Mouse (Mus musculus) kidney, embryonic 14.5 days (tissue): ENCODE results near the gene Aars2. TPM values are rescaled to one million over a fixed set of nuclear protein-coding genes. Genes with fewer than 3 reads are reported as not detected.

Experiments
- ATAC-seq: fragments of 200-750 bp; cut with Nextera tagmentation; 2 replicates; pipeline ENCODE4 v1.8.0; 2017; ENCODE audit warnings: moderate number of reproducible peaks, mild to moderate bottlenecking, moderate TSS enrichment, moderate library complexity; ENCODE audit not compliant: low FRiP score, low TSS enrichment
- H3K27ac ChIP-seq: fragments of 300-500 bp; sonication (generic); 2 replicates; pipeline ENCODE4 v1.5.1; 2014; ENCODE audit warnings: low read depth, mild to moderate bottlenecking, low read length, moderate library complexity, mixed read lengths
- H3K27me3 ChIP-seq: fragments of 300-500 bp; sonication (generic); 2 replicates; pipeline ENCODE4 v1.6.1; 2014; ENCODE audit warnings: mild to moderate bottlenecking, low read length; ENCODE audit not compliant: control insufficient read depth, insufficient read depth
- H3K36me3 ChIP-seq: fragments of 300-500 bp; sonication (generic); 2 replicates; pipeline ENCODE4 v1.6.1; 2014; ENCODE audit warnings: low read length, mixed read lengths; ENCODE audit not compliant: control insufficient read depth, insufficient read depth
- H3K4me1 ChIP-seq: fragments of 300-500 bp; sonication (generic); 2 replicates; pipeline ENCODE4 v1.6.1; 2014; ENCODE audit warnings: low read length, mixed read lengths; ENCODE audit not compliant: control insufficient read depth, insufficient read depth
- H3K4me2 ChIP-seq: fragments of 300-500 bp; sonication (generic); replicated peaks from 2 replicates; pipeline ENCODE4 v1.6.1; 2014; ENCODE audit warnings: low read depth, mild to moderate bottlenecking, low read length
- H3K4me3 ChIP-seq: fragments of 300-500 bp; sonication (generic); 2 replicates; pipeline ENCODE4 v1.5.1; 2014; ENCODE audit warnings: mild to moderate bottlenecking, low read length
- H3K9ac ChIP-seq: fragments of 300-500 bp; sonication (generic); 2 replicates; pipeline ENCODE4 v1.6.1; 2014; ENCODE audit warnings: low read depth, mild to moderate bottlenecking, low read length, moderate library complexity
- H3K9me3 ChIP-seq: fragments of 300-500 bp; sonication (generic); 2 replicates; pipeline ENCODE4 v1.6.1; 2016; ENCODE audit warnings: low read length; ENCODE audit not compliant: control insufficient read depth
- WGBS: fragments of 180-500 bp; shearing (Covaris S2); extraction: QIAGEN DNeasy Blood & Tissue Kit; methylation state at CpG from one replicate; pipeline ENCODE4 v1.1.7; 2014; 5-methylcytosine and 5-hydroxymethylcytosine counted together
- polyA plus RNA-seq: library from polyadenylated mRNA; unstranded; fragments of >200 nt; fragmentation: Nextera tagmentation; extraction: Ambion mirVana; gene quantifications from 2 replicates; pipeline ENCODE4 v1.2.1, GENCODE M21; 2014

Aars2 gene
- polyA plus RNA-seq, 1 experiment from 2014 or later = 18.5 TPM

DNA sequence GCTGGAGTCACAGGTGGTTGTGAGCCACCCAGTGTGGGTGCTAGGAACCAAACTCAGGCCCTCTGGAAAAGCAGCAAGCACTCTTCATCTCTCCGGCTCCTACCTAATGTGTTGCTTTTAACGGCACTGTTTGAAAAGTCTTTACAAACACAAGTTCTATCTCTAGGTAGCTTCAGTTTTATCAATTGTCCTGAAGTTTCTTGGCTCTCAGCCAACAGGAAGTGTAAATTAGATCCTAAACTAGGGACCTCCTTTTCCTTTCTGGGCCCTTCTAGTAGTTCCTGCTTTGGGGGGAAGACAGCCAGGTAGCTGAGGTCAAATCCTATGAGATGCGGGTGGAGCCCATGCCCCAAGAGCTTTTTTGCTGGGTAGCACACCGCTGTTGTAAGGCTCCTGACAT lies 4.2 kb downstream of the Aars2 start:
- no peak overlapping the region for H3K4me3 ChIP-seq
- WGBS = 95% methylated on average over 4 of the region's 4 CpGs
- no peak overlapping the region for H3K4me2 ChIP-seq
- H3K4me1 ChIP-seq = no peaks in the 10 kb centered on the region
- H3K36me3 ChIP-seq = peaks cover 19% of the 10 kb centered on the region; the same call in 1 of the 2 replicates
- no peaks in the 10 kb centered on the region for H3K27me3 ChIP-seq
- H3K27ac ChIP-seq = no peak overlapping the region
- ATAC-seq = no peak
- no peaks in the 10 kb centered on the region for H3K9me3 ChIP-seq
- no peak overlapping the region for H3K9ac ChIP-seq

DNA sequence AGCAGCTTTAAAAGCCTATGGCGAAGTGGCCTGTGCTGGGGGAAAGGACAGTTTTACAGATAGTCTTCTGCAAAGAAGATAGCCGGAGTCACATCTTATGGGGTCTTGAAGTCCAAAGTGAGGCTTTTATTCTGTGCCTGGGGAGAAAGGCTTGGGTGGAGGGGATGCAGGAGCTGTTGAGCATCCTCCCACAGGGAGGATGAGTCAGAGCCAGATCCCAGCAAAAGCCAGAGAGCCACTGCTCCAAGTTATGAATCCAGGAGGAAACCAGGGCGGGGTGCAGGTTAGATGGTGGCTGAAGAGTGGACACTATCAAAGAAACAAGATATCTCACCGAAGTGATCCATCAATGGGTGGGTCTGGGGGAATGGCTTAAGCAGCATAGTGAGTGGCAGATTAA lies 5.1 kb downstream of the Aars2 start:
- Histone ChIP-seq H3K4me1 (no peaks in the 10 kb centered on the region), H3K9ac (no peak overlapping the region), H3K27ac (no peak overlapping the region), H3K27me3 (no peaks in the 10 kb centered on the region), H3K4me3 (no peak overlapping the region), H3K9me3 (no peaks in the 10 kb centered on the region), H3K36me3 (peaks cover 22% of the 10 kb centered on the region; the same call in 1 of the 2 replicates), H3K4me2 (no peak overlapping the region)
- 87% methylated on average over 4 of the region's 4 CpGs for WGBS
- ATAC-seq = no peak

DNA sequence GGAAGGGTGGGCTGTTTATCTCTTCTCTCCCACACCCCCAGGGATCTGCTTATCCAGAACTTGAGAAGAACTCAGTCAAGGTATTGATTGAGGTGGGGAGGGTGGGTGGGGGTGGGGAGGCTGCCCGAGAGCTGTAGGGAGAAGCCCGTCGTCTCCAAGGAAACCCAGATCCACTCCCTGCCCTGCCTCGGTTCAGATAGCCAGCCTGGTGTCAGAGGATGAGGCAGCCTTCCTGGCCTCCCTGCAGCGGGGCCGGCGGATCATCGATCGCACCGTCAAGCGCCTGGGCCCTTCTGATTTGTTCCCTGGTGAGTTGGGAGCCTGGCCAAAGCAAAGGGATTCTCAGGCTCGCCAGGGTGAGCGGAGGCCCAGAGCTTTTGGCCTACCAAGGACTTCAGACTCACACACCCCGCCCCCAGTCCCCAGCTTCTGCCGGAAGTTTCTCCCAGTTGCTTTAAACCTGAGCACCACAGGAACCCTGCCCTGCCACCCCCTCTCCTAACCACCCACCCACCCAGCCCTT lies 8.6 kb downstream of the Aars2 start:
- Histone ChIP-seq H3K36me3 (peaks cover 15% of the 10 kb centered on the region; the same call in 1 of the 2 replicates), H3K4me2 (no peak overlapping the region), H3K27me3 (no peaks in the 10 kb centered on the region), H3K4me3 (no peak overlapping the region), H3K4me1 (no peaks in the 10 kb centered on the region), H3K9me3 (no peaks in the 10 kb centered on the region), H3K9ac (no peak overlapping the region), H3K27ac (no peak overlapping the region)
- 63% methylated on average over 15 of the region's 15 CpGs for WGBS
- no peak for ATAC-seq

- no peaks in the 10 kb centered on the region for H3K9me3 ChIP-seq
- 84% methylated on average over 10 of the region's 10 CpGs for WGBS
- no peak overlapping the region for H3K27ac ChIP-seq
- H3K9ac ChIP-seq = no peak overlapping the region
- no peak overlapping the region for H3K4me3 ChIP-seq
- no peaks in the 10 kb centered on the region for H3K4me1 ChIP-seq
- H3K27me3 ChIP-seq = no peaks in the 10 kb centered on the region
- no peak overlapping the region for H3K4me2 ChIP-seq
- H3K36me3 ChIP-seq = peaks cover 12% of the 10 kb centered on the region; the same call in 1 of the 2 replicates
- no peak for ATAC-seq
Measured at GRCm38 (mm10) chr17:45515806-45516205, 9.2 kb downstream of the Aars2 start.

DNA sequence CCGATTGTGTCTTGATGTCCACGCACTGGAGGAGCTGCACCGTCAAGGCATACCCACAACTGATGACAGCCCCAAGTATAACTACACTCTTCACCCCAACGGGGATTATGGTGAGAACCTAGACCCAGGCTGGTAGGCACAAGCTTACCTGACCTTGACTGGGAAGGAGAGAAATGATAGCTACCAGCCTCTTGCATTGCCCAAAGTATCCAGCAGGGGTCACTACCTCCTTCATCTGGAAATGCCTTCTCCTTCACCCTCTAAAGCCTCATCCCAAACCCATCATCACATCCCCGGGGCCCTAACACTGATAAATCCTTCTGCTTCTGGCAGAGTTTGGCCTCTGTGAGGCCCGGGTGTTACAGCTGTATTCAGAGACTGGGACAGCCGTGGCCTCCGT lies 9.8 kb downstream of the Aars2 start:
- no peak overlapping the region for H3K9ac ChIP-seq
- H3K4me1 ChIP-seq = no peaks in the 10 kb centered on the region
- no peaks in the 10 kb centered on the region for H3K9me3 ChIP-seq
- ATAC-seq = no peak
- H3K4me2 ChIP-seq = no peak overlapping the region
- H3K4me3 ChIP-seq = no peak overlapping the region
- no peak overlapping the region for H3K27ac ChIP-seq
- H3K36me3 ChIP-seq = peaks cover 15% of the 10 kb centered on the region; the same call in 1 of the 2 replicates
- H3K27me3 ChIP-seq = no peaks in the 10 kb centered on the region
- 49% methylated on average over 8 of the region's 8 CpGs for WGBS

GRCm38 (mm10) chr17:45517135-45517534 lies 10.5 kb downstream of the Aars2 start:
- H3K27ac ChIP-seq = no peak overlapping the region
- 93% methylated on average over 21 of the region's 21 CpGs for WGBS
- H3K36me3 ChIP-seq = peaks cover 15% of the 10 kb centered on the region; the same call in 1 of the 2 replicates
- no peak overlapping the region for H3K4me3 ChIP-seq
- H3K9ac ChIP-seq = no peak overlapping the region
- no peaks in the 10 kb centered on the region for H3K9me3 ChIP-seq
- no peaks in the 10 kb centered on the region for H3K27me3 ChIP-seq
- no peak for ATAC-seq
- no peak overlapping the region for H3K4me2 ChIP-seq
- no peaks in the 10 kb centered on the region for H3K4me1 ChIP-seq

DNA sequence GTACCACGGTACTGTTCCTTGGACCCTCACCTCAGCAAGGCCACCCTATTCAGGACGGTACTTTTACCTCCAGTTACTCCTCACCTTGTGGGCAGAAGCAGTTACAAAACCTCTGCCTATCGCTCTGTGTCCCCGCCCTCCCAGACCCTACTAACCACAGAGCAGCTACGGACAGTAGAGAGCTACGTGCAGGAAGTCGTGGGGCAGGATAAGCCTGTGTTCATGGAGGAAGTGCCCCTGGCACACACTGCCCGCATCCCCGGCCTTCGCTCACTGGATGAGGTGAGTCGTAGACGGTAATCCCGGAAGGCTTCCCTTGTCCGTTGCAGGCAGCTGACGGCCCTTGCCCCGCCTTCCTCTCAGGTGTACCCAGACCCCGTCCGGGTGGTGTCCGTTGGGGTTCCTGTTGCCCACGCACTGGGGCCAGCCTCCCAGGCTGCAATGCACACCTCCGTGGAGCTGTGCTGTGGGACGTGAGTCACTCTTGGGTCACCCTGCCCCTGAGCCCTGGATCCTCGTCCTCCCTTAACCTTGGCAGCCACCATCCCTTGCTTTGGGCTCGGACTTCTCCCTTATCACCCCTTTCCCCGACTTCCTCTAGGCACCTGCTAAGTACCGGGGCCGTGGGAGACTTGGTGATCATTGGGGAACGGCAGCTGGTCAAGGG lies 11.0 kb downstream of the Aars2 start:
- Histone ChIP-seq H3K27ac (no peak overlapping the region), H3K9ac (no peak overlapping the region), H3K27me3 (no peaks in the 10 kb centered on the region), H3K36me3 (peaks cover 15% of the 10 kb centered on the region; the same call in 1 of the 2 replicates), H3K4me2 (no peak overlapping the region), H3K9me3 (no peaks in the 10 kb centered on the region), H3K4me1 (peaks cover 1% of the 10 kb centered on the region; the same call in 1 of the 2 replicates), H3K4me3 (no peak overlapping the region)
- no peak for ATAC-seq
- WGBS = 91% methylated on average over 28 of the region's 28 CpGs

- Histone ChIP-seq H3K27me3 (peaks cover 6% of the 10 kb centered on the region; the same call in 1 of the 2 replicates), H3K27ac (no peak overlapping the region), H3K4me3 (no peak overlapping the region), H3K9ac (no peak overlapping the region), H3K36me3 (peaks cover 15% of the 10 kb centered on the region; the same call in 1 of the 2 replicates), H3K4me1 (peaks cover 7% of the 10 kb centered on the region; the same call in 1 of the 2 replicates), H3K9me3 (no peaks in the 10 kb centered on the region), H3K4me2 (no peak overlapping the region)
- 67% methylated on average over 12 of the region's 12 CpGs for WGBS
- no peak for ATAC-seq
Measured at GRCm38 (mm10) chr17:45518766-45519475, 12.3 kb downstream of the Aars2 start.

GRCm38 (mm10) chr17:45520136-45520535 lies 13.5 kb downstream of the Aars2 start:
- H3K9me3 ChIP-seq = no peaks in the 10 kb centered on the region
- no peak overlapping the region for H3K4me2 ChIP-seq
- H3K4me3 ChIP-seq = no peak overlapping the region
- H3K27me3 ChIP-seq = peaks cover 15% of the 10 kb centered on the region
- no peak for ATAC-seq
- no peak overlapping the region for H3K27ac ChIP-seq
- no peak overlapping the region for H3K9ac ChIP-seq
- peaks cover 7% of the 10 kb centered on the region; the same call in 1 of the 2 replicates for H3K4me1 ChIP-seq
- H3K36me3 ChIP-seq = peaks cover 15% of the 10 kb centered on the region; the same call in 1 of the 2 replicates
- 68% methylated on average over 11 of the region's 11 CpGs for WGBS
